Mouse (Mus musculus) adipose tissue, adult 10 weeks (tissue): ENCODE data around the gene Mettl11b. TPM values are rescaled to one million over a fixed set of nuclear protein-coding genes. Genes with fewer than 3 reads are reported as not detected.

ENCODE experiments used
- polyA plus RNA-seq: library from polyadenylated mRNA; stranded (reverse); fragments of 350-450 nt; fragmentation: Illumina TruSeq; extraction: RNeasy Lipid Tissue Mini Kit (QIAGEN cat#74804); gene quantifications from one replicate; pipeline ENCODE4 v1.2.3, GENCODE M21; 2014; ENCODE audit warnings: low read depth, low replicate concordance

Mettl11b gene
- polyA plus RNA-seq: 1.1 TPM

DNA sequence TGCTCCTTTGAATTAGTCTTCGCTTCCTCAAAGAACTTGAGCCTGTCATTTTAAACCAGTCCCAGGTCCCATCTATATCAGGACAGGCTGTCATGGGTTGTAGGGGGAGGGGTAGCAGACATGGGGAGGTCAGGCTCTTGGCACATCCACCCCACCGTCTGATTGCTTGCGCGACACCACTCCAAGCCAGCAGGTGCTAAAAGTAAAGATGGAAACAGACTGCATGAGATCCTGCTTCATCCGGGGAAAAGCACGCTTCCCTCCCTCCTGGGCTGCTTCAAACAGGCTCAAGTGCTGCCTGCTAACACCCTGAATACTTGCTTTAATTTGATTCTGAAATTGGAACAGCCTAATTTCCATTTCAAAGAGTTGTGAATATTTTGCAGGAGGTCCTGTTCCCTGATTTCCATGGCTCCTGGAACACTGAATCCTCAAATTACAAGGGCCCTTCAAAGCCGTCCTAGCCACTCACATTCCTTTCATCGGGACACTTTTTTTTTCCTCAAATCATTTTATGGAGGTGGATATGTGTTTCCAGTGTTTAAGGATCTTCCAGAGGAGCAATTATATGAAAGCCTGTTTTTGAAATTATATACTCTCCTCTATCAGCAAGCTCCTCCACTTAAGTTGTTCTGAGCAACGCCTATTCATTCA lies at the start of gene Mettl11b:
Mettl11b (minus strand) TSS at position 127 of the 654 bp plus-strand sequence.

Other genes with a start within 250 kb of the Mettl11b start
- 18.9 TPM for gene Kifap3, start 54.4 kb upstream of the Mettl11b start, polyA plus RNA-seq
- gene Scyl3, start 203.9 kb upstream of the Mettl11b start, polyA plus RNA-seq: 22.0 TPM